Mouse (Mus musculus) small intestine, adult 2 months (tissue): ENCODE results near the gene Ipp.

Source experiments
- CTCF ChIP-seq: fragments of 200-500 bp; IDR thresholded peaks from 2 replicates; pipeline ENCODE4 v1.5.1; 2012; ENCODE audit warnings: low read depth, mild to moderate bottlenecking, control low read depth, inconsistent platforms, low read length, moderate library complexity, mixed read lengths; ENCODE audit not compliant: insufficient replicate concordance, insufficient read length; ENCODE audit errors: extremely low read depth
- POLR2A ChIP-seq: fragments of 200-500 bp; IDR thresholded peaks from 2 replicates; pipeline ENCODE4 v1.6.1; 2012; ENCODE audit warnings: low read depth, mild to moderate bottlenecking, control low read depth, inconsistent platforms, low read length, moderate library complexity

DNA sequence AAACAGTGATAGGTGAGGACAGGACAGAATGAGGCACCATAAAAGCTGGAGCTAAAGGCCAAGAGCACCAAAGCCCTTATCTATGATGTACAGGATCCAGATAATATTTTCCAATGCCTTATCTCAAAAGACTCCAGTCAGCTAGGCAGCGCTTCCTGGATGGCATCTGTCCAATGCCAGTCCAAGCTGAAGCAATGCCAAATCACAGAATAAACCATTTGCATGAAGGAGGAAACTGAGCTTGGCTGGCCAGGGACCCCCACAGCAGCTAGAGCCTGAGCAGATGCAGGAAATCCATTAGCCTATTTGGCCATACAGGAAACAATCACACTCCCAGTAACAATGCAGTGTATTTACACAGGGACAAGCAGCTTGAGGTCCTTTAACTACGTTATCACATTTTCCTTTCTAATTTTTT lies 16.2 kb upstream of the Ipp start:
- no peak for TF ChIP-seq CTCF
- TF ChIP-seq POLR2A = no peak
